Mouse (Mus musculus): Measurements from ENCODE around the gene Uqcrq.

Uqcrq gene

DNA sequence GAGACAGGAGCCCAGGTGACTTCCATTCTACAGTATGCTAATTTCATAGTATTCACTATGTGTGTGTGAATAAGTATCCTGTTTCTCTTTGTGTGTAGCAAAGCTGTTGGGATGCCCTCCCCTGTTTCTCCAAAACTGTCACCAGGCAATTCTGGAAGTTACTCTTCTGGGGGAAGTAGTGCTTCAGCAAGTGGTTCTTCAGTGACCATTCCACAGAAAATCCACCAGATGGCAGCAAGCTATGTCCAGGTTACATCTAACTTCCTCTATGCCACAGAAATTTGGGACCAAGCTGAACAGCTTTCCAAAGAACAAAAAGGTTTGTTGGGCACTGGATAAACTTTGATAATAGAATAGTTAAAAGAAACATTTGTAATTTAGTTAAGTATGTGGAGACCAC, 18.9 kb downstream of the Uqcrq start:
- peak; percentile 54 for DNase-seq (ENCODE audit: low read depth, low spot score)

DNA sequence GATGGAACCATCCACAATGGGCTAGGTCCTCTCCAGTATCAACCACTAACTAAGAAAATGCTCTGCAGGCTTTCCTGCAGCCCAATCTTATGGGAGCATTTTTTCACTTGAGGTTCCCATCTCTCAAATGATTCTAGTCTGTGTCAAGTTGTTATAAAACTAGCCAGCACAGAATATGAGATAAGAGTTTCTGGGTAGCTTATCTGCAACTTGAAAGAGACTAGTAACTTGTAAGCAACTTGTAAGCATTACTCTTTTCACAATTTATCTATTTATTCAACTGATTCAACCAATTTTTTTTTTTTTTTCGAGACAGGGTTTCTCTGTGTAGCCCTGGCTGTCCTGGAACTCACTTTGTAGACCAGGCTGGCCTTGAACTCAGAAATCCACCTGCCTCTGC, 27.0 kb downstream of the Uqcrq start:
- DNase-seq (ENCODE audit: low read depth, low spot score): no peak

DNA sequence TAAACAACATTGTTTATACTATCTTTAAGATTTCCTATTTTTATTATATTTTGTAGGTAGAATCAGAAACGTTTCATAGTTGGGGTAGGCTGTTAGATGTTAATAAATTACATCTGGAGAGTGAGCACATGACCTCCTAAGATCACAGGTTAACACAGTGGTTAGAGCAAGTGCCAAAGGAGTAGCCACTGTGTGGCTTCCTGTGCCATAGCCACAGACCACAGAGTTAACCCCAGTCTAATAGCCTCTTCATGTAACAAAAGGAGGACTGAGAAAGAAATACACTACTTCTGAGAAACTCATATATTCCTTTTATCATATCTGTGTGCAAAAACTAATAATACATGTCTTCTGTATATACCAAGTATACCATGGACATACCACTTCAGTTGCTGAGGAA, 36.8 kb downstream of the Uqcrq start:
- DNase-seq (ENCODE audit: low read depth, low spot score): no peak

DNA sequence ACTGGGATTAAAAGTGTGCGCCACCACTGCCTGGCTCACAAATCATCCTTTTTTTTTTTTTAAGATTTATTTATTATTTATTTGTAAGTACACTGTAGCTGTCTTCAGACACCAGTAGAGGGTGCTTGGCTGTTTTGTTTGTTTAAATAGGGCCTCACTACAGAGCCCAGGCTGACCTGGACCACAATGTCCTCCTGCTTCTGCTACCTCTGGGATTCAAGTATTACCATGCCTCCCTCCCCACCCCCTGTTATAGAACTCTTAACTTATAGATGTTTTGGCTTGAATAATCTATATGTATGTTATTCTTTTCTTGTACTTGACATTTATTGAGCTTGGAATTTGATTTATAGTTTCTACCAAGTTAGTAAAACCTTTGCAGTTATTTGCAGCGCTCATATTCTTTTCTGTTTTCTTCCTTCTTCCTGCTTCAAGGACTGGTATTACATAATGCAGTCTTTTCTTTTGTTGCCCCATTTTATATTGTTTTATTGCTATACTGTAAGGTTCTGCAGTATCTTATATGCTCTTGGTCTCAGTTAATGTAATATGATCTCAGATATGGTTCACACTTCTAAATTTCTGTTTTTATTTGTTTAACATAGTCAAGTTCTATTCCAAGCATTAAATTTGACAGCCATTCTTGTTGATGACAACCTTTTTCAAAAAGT, 46.7 kb downstream of the Uqcrq start:
- DNase-seq (ENCODE audit: low read depth, low spot score): no peak

DNA sequence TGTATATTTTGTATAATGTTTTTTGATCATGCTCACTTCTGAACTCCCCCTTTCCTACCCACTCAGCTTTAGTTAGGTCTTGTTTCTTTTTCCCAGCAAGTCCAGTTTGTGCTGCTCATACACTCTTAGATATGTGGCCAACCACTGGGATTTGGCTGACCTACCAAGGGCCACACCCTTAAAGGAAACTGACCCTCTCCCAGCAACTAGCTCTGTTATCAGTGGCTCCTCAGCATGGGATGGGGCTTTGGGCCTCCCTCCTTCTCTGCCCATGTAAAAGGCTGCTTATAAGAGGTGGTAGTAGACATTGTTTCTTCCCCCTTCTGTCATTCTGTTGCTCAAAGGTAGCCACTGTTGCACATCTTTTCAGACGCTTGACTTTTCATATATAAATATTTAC, 51.7 kb downstream of the Uqcrq start:
- DNase-seq (ENCODE audit: low read depth, low spot score): no peak
